Mouse (Mus musculus) left cerebral cortex, adult 2 months (tissue): ENCODE measurements around the gene Ssbp2. TPM values are rescaled to one million over a fixed set of nuclear protein-coding genes. Genes with fewer than 3 reads are reported as not detected.

ENCODE experiments used
- DNase-seq, 2 experiments: peaks; one replicate each; pipeline ENCODE4 v3.0.0; 2021 to 2022; ENCODE audit warnings: low spot score in 2 of 2, mixed read lengths in 1 of 2; ENCODE audit errors: extremely low spot score in 1 of 2
- H3K27ac ChIP-seq: fragments of 200-600 bp; 2 replicates; pipeline ENCODE4 v1.8.1; 2022
- H3K4me3 ChIP-seq: fragments of 200-600 bp; 2 replicates; pipeline ENCODE4 v1.8.1; 2022
- CTCF ChIP-seq: fragments of 200-600 bp; IDR thresholded peaks from 2 replicates; pipeline ENCODE4 v1.8.1; 2022; ENCODE audit warnings: antibody characterized with exemption, mild to moderate bottlenecking, moderate library complexity
- intact Hi-C: fragments of 180-260 bp; cut with DNase I; formaldehyde crosslinking; loops from one replicate; pipeline ENCODE4 v1.15.1; 2025
- total RNA-seq, 2 experiments: library from RNA; stranded (reverse); gene quantifications; 2 replicates each; pipeline ENCODE4 v1.2.3; 2021

The Ssbp2 gene
- total RNA-seq, 2 experiments from 2014 or later, result 137 to 148 TPM

- no peak overlapping the region for H3K4me3 ChIP-seq
- no peak overlapping the region for H3K27ac ChIP-seq
- no peak for TF ChIP-seq CTCF
- intact Hi-C loops, result no loop called here
- no peak for DNase-seq
These were observed 37.0 kb downstream of the Ssbp2 start for GRCm38 (mm10) chr13:91497055-91497454.

GRCm38 (mm10) chr13:91501735-91502134 is 41.7 kb downstream of the Ssbp2 start:
- no peak for TF ChIP-seq CTCF

GRCm38 (mm10) chr13:91502642-91503373 is 42.7 kb downstream of the Ssbp2 start:
- Histone ChIP-seq H3K4me3 (no peak overlapping the region), H3K27ac (no peak overlapping the region)
- no peak for TF ChIP-seq CTCF
- intact Hi-C loops, result no loop called here
- DNase-seq, result no peak

More at GRCm38 (mm10) chr13:91501735-91502134, 41.7 kb downstream of the Ssbp2 start:
- no peak overlapping the region for H3K27ac ChIP-seq
- DNase-seq, result no peak
- intact Hi-C loops, result no loop called here
- H3K4me3 ChIP-seq, result no peak overlapping the region

DNA sequence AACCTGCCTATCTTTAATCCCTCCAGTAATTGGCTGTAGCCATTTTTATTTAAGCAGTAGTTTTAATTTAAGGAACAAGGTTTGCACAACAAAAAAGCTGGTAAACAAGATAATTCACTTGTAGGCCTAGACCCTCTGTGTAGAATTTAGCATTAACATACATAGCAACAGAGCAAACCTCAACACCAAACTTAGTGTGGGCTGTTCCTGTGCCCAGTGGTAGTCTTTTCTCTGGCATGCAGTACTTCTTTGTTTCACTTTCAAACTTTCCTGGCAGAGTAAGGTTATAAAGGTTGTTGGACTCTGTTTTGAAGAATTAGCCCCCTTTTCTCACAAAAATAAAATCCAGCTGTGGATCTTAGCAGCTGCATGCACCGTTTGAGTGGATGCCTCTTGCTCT is 48.9 kb downstream of the Ssbp2 start:
- no peak overlapping the region for H3K27ac ChIP-seq
- no peak overlapping the region for H3K4me3 ChIP-seq
- no peak for DNase-seq
- TF ChIP-seq CTCF, result no peak
- intact Hi-C loops, result no loop called here

GRCm38 (mm10) chr13:91509467-91509866 is 49.4 kb downstream of the Ssbp2 start:
- H3K27ac ChIP-seq, result no peak overlapping the region
- no peak for DNase-seq
- intact Hi-C loops, result no loop called here
- H3K4me3 ChIP-seq, result no peak overlapping the region
- no peak for TF ChIP-seq CTCF

DNA sequence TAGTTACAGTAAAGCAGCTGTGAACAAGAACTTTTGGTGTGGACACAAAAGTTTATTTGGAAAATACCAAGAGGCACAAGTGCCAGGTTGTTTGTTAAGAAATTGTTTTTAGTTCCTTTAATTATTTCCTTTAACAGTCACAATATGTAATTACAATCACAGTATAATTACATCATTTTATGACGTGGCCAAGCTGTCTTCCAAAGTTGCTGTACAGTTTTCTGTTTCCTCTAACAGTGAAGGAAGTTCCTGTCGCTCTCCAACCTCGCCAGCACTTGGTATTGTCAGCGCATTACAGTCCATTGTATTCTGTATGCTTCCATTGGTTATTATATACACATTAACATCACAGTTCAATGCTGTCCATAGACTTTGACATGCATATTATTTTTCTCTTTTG is 54.9 kb downstream of the Ssbp2 start:
- Histone ChIP-seq H3K4me3 (no peak overlapping the region), H3K27ac (no peak overlapping the region)
- intact Hi-C loops, result no loop called here
- DNase-seq, result no peak
- no peak for TF ChIP-seq CTCF

DNA sequence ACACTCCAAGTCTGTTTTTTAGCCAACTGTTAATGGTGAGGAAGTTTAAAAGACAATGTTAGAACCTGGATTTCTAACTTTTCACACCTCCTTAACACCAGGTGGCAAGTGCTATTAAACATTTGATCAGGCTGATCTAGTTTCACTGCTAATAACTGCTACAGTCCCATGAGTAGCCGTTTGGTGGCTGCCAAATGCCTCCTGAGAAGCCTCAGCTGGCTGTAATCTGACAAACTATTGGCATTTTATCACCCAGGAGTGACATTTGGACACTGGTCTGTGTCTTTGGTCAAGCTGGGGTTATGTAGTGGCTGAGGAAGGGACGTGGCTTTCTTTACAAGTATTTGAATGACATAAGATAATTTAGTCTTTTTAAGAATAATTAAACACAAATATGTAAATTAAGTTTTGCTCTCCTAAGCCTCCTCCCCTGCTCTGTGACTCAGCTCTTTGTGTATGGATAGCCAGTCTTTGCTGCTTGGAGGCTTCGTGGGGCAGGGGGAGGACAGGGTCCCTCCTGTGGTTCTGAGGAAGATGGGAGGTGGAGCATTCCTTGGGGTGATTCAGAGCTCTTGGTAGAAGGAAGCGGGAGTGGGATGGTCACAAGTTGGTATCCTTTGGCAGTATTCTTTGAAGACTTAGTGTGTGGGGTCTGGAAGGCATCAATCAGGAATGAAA is 60.1 kb downstream of the Ssbp2 start:
- intact Hi-C loops, result no loop called here
- TF ChIP-seq CTCF, result no peak
- DNase-seq, result no peak

GRCm38 (mm10) chr13:91520968-91521367 is 60.9 kb downstream of the Ssbp2 start:
- intact Hi-C loops, result no loop called here
- no peak overlapping the region for H3K4me3 ChIP-seq
- TF ChIP-seq CTCF, result no peak
- DNase-seq, result no peak
- no peak overlapping the region for H3K27ac ChIP-seq

More for the DNA sequence above, 60.1 kb downstream of the Ssbp2 start:
- no peak overlapping the region for H3K4me3 ChIP-seq
- no peak overlapping the region for H3K27ac ChIP-seq

GRCm38 (mm10) chr13:91526058-91526457 is 66.0 kb downstream of the Ssbp2 start:
- DNase-seq, result no peak
- no peak overlapping the region for H3K4me3 ChIP-seq
- TF ChIP-seq CTCF, result no peak
- H3K27ac ChIP-seq, result no peak overlapping the region
- intact Hi-C loops, result no loop called here

DNA sequence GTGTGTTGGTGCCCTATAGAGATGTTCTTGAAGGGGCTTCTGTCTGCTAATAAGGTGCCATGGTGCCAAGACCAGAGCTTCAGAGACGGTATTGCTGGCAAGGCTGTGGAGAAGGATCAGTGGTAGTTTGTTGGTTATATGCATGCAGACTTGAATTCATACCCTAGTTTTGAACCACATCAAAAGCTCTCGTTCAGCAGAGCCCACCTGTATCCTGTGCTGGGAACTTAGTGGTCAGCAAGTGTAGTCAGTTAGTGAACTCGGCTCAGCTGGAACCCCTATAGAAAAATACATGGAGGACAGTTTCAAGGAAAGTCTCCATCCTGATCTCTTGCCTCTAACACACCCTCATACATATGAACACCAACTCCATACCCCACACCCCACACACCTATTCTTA is 69.7 kb downstream of the Ssbp2 start:
- Histone ChIP-seq H3K27ac (no peak overlapping the region), H3K4me3 (no peak overlapping the region)
- intact Hi-C loops, result no loop called here
- TF ChIP-seq CTCF, result no peak
- DNase-seq, result no peak

DNA sequence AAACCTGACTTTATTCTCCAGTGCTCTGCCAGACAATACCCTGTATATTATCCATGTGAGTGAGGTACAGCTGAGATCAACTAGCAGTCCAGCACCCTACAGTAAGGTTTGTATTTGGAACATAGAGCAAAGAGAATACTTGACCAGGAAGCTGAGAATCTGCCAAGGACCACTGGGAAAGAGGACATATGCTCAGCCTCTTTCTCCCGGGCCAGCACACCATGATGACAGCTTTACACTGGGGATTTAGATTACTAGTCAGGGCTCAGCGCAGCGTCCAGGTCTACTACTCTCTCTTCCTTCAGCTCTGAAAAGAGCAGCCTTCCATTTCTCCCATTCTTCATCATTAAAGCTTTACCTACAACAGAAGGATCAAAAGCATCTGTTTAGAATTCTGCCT is 76.6 kb downstream of the Ssbp2 start:
- TF ChIP-seq CTCF, result no peak
- intact Hi-C loops, result no loop called here
- H3K27ac ChIP-seq, result no peak overlapping the region
- no peak for DNase-seq
- H3K4me3 ChIP-seq, result no peak overlapping the region

DNA sequence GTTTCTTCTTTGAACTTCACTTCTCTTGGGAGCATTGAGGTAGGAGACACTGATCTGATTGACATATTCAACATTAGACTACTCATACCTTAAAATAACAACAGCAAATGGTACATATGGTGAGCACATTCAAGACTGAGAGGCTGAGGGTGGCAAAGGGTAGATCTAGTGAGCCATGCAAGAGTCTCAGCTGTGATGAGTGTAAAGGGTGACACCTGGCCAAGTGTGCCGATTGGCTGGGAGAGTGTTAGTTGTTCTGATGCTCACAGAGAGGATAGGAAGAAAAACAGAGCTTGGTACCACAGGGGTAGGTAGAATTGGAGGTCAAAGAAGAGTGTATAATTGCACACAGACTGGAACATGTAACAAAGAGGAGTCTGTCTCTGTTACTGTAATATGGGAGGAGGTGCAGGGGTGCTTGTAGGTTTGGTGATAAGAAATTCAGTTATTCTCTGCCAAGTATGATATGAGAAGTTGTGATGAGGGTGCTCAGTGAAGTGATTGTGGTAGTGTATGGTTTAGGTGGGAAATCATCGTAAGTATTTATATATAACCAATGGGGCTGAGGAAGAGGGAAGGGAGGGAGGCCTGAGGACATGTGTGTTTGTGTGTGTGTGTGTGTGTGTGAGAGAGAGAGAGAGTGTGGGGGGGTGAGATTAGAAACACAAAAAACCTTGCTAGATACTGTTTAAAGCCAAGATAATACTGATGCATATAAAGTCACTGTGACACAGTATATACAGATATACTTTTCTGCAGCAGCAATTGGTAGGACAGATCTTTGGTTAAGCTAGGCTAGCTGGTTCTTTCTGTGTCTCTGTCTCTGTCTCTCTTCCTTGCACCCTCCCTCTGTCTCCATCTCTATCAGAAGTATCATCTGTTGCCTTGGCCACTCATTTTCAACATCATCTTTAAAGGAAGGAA is 80.3 kb downstream of the Ssbp2 start:
- H3K27ac ChIP-seq, result no peak overlapping the region
- DNase-seq, result no peak
- intact Hi-C loops, result no loop called here
- no peak overlapping the region for H3K4me3 ChIP-seq
- TF ChIP-seq CTCF, result no peak
